Mouse (Mus musculus) thymus, postnatal 25 days (tissue): ENCODE data around the gene Ankfy1.
"Not testable (repeated sequence)": the region's sequence is repeated elsewhere in the genome, so short reads cannot be mapped to it uniquely, and the experiment has no call there.

Experiments used
- DNase-seq: peaks from one replicate; pipeline ENCODE4 v3.0.0; 2022

The Ankfy1 gene

GRCm38 (mm10) chr11:72689551-72690510 is at the start of gene Ankfy1:
Gene Ankfy1 (plus strand): TSS chr11:72690006.
- peak; percentile 99 for DNase-seq

DNA sequence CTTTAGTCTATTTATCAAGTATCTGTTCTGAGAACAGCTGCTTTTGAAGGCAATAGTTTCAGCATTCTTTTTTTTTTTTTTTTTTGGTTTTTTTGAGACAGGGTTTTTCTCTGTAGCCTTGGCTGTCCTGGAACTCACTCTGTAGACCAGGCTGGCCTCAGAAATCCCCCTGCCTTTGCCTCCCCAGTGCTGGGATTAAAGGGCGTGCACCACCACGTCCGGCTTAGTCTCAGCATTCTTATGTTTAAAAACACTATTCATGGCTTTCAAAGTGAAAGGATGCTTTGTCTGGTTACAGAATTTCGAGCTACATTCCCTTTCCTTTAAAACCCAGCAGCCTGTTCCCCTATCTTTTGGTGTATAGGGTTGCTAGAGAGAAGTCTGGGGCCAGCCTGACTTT is 47.1 kb upstream of the Ankfy1 start:
- no peak for DNase-seq

DNA sequence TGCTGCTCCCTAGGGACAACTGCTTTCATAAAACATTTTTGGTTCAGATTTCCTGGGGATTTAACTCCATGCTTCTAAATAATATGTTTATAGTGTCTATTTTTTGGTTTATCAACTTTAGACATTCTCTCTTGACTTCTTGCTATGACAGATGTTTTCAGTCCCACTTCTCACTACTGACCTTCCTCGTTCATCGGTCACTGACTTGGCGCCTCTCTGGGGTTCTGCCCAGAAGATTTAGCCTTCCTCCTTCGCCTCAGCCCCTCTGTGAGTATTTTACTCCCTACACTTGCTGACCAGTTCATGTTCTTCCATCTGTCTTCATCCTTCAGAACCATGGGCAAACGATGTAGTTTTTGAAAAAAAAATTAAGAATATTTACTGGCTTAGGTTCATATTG is 44.4 kb upstream of the Ankfy1 start:
- no peak for DNase-seq

DNA sequence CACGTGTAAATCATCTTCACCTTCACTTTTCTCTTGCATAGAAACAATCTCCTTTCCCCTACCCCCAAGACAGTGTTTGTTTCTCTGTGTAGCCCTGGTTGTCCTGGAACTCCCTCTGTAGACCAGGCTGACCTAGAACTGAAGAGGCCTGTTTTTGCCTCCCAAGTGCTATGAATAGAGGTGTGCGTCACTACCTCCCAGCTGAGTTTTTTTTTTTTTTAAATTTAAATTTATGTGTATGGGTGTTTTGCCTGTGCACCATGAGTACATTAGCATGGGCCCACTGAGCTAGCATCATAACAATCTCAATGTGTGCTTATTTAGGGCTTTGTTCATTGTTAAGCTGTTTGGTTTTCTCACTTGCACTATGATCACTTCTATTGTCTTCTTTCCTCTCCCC is 39.5 kb upstream of the Ankfy1 start:
- DNase-seq: no peak

DNA sequence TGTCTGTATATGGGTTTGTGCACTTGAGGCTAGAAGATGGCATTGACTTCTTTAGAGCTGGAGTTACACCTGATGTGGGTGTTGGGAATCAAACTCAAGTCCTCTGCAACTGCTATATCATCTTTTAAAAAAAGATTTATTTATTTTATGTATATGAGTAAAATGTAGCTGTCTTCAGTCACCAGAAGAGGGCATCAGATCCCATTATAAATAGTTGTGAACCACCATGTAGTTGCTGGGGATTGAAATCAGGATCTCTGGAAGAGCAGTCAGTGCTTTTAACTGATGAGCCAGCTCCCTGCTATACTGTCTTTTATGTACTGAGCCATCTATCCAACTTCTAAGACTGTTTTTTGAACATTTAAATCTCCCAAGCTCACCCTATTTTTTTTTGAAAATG is 29.9 kb upstream of the Ankfy1 start:
- no peak for DNase-seq

GRCm38 (mm10) chr11:72660359-72660758 is 29.4 kb upstream of the Ankfy1 start:
- no peak for DNase-seq

- no peak for DNase-seq
Observed at GRCm38 (mm10) chr11:72664641-72665040, 25.2 kb upstream of the Ankfy1 start.

- DNase-seq: no peak
Observed at GRCm38 (mm10) chr11:72670634-72671033, 19.2 kb upstream of the Ankfy1 start.

- DNase-seq: no peak
Observed at GRCm38 (mm10) chr11:72671294-72671988, 18.4 kb upstream of the Ankfy1 start.

- DNase-seq: no peak
Observed at GRCm38 (mm10) chr11:72672438-72672837, 17.4 kb upstream of the Ankfy1 start.

DNA sequence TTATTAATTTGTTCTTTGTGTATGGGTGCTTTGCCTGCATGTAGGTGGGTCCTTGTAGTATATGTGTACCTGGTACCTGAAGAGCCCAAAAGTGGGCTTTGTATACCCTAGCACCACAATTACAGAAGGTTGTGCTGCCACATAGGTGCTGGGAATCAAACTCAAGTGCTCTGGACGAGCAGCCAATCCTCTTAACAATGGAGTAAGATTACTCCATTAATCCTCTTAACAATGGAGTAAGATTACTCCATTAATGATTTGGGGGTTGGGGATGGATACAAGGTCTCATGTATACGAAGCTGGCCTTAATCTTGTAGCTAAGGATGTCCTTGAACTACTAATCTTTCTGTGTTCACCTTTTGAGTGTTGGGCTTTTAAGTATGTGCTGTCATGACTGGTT is 14.5 kb upstream of the Ankfy1 start:
- DNase-seq: no peak

DNA sequence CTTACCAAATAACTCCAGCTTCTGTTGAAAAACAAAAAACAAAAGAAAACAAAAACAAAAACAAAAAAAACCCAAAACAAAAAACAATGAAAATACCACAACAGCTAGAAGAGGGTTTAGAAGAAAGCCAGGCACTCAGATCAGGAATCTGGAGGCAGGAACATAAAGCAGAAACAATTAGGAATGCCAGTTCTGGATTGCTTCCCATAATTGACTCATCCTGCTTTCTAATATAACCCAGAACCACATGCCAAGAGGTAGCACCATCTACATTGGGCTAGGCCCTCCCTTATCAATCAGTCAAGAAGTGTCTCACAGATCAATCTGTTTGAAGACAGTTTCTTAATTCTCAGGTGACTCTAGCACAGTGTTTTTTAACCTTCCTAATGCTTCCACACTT is 9.1 kb upstream of the Ankfy1 start:
- no peak for DNase-seq

DNA sequence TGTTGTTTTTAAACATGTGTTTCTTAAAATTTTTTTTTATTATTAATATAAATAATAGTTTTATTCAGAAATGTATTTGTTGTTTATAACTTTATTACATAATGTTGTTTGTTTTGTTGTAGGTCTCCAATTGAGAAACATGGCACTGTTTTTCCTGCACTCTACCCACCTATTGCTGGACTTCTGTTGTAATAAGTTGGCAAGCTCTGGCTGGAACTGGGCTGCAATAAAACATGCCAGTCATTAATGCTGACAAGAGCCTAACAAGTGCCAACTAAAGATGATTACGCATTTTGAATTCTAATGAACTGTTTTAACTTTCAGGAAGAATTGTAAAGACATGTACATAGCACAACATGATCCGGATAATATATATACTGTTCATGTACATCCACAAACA is 6.4 kb upstream of the Ankfy1 start:
- DNase-seq: no peak

DNA sequence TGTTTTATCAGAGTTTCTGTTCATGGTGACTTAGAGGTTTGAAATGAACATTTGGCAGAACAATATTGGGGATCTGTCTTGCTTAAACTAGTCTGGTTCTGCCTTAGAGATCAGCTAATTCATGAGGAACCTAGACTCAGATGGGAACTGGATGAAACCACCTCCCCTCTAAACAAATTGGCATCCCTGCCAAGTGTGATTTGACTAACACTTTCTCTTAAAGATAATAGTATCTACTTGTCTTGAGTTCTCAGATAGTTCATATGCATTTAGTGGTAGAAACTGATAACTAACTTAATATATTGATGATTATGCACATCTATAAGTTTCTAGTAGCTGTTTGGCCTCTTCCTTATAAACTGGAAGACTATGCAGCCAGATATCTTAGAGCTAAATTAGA is 3.1 kb upstream of the Ankfy1 start:
- DNase-seq: no peak

- DNase-seq: no peak
Observed at GRCm38 (mm10) chr11:72688242-72688641, 1.6 kb upstream of the Ankfy1 start.

- DNase-seq: no peak
Observed at GRCm38 (mm10) chr11:72689115-72689514, 691 bp upstream of the Ankfy1 start.

GRCm38 (mm10) chr11:72692353-72692752 is 2.5 kb downstream of the Ankfy1 start:
- DNase-seq: no peak

- no peak for DNase-seq
Observed at GRCm38 (mm10) chr11:72695025-72695424, 5.2 kb downstream of the Ankfy1 start.

GRCm38 (mm10) chr11:72696368-72696971 is 6.7 kb downstream of the Ankfy1 start:
- DNase-seq: no peak

DNA sequence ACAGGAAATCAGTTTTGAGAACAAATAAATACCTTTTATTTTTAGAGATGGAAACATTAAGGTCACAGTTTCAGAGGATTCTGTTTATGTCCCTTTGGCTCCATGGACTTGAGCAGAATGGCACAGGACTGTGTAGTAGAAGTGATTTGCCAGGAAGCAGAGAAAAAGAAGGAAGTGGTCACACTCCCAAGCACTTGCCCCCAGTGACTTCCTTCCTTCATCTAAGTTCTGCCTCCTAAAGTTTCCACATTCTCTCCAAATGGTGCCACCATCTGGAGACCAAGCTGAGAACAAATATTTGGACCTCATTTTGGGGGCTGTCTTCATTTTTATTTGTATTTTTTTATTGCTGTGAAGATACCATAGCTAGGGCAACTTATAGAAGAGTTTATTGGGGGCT is 7.5 kb downstream of the Ankfy1 start:
- no peak for DNase-seq

DNA sequence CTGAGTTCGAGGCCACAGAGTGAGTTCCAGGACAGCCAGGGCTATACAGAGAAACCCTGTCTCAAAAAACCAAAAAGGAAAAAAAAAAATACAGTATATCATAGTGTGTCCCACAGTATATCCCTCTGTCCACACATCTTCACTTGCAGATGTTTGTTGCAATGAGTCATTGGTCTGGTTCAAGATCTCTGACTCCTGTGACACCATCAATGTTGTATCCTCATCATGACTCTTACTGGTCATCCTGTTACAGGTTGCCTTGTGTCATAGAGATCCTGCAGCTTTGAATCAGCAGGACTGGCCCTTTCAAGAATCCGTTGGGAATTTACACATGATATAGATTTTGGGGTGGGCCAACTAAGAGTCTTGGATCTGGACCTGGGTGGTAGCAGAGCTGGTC is 15.3 kb downstream of the Ankfy1 start:
- not testable (repeated sequence) for DNase-seq

- DNase-seq: no peak
Observed at GRCm38 (mm10) chr11:72712721-72713120, 22.9 kb downstream of the Ankfy1 start.

DNA sequence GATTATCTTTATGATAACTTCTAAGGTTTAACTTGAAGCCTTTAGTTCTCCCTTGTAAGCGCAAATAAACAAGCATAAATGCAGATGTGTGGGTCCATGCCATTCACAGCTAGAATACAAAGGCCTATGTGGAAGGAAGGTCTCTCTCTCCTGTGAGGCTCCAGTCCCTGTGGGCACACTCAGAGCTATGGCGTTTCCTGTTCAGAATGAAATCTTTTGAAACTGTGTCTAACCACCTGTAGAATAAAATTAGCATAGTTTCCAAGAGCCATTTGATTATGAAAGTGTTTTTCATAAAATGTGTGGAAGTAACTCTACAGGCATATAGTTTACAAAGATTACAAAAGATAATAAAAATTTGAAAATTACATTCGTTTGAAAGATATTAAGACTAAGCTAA is 28.4 kb downstream of the Ankfy1 start:
- DNase-seq: no peak

- DNase-seq: no peak
Observed at GRCm38 (mm10) chr11:72723165-72723564, 33.4 kb downstream of the Ankfy1 start.
